Mouse (Mus musculus): ENCODE data around the gene Acot5. TPM values are rescaled to one million over a fixed set of nuclear protein-coding genes. Genes with fewer than 3 reads are reported as not detected.

The Acot5 gene
- total and polyA plus RNA-seq, 3 experiments, result not detected

DNA sequence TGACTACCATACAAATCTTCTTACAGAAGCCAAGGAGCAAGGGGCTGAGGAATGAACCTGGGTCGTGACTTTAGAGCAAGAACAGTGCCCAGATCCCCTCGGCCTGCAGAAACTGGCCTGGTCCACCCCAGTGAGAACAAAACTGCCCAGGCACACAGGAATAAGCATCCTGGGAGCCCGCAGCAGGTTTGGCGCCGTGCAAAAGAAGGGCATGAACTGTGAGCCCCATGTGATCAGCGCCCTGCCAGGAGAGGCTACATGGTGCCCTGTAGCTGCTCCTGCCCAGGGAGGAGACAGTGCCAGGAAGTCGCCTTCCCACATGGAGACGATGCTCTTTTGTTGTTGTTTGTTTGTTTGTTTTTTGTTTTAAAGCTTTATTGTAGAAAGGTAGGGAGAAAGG, 4.5 kb upstream of the Acot5 start:
- no peak overlapping the region for H3K4me3 ChIP-seq (ENCODE audit: control insufficient read depth in 1 of 2, insufficient read depth in 1 of 2, low read depth in 2 of 2, low read length in 2 of 2)
- H3K9me3 ChIP-seq (replicated peaks; ENCODE audit: insufficient read depth, low read length), result no peaks in the 10 kb centered on the region
- no peak for DNase-seq (ENCODE audit: low read depth, low spot score)
- H3K79me2 ChIP-seq (ENCODE audit: control insufficient read depth, insufficient read depth, low read length, poor library complexity), result no peaks in the 10 kb centered on the region
- H3K36me3 ChIP-seq (ENCODE audit: control insufficient read depth in 1 of 2, insufficient read depth in 2 of 2, low read length in 2 of 2), result no peaks in the 10 kb centered on the region
- H3K27ac ChIP-seq (ENCODE audit: control insufficient read depth, low read depth, low read length), result no peak overlapping the region
- H3K4me1 ChIP-seq (ENCODE audit: control insufficient read depth in 1 of 2, insufficient read depth in 2 of 2, low read length in 2 of 2), result no peaks in the 10 kb centered on the region
- TF ChIP-seq MYB (IDR thresholded peaks at IDR 0.05; ENCODE audit: low read depth, low read length) (no peak), CHD2 (IDR thresholded peaks at IDR 0.05; ENCODE audit: low read length) (no peak), CTCF (IDR thresholded peaks at IDR 0.05 in 2 of 3, conservative IDR thresholded peaks at IDR 0.05 in 1 of 3; ENCODE audit: control insufficient read depth in 1 of 3, insufficient read depth in 1 of 3, low read depth in 2 of 3, low read length in 3 of 3, poor library complexity in 1 of 3, severe bottlenecking in 1 of 3) (no peak), BHLHE40 (IDR thresholded peaks at IDR 0.05; ENCODE audit: borderline replicate concordance, low read depth, low read length) (no peak), MAX (IDR thresholded peaks at IDR 0.05; ENCODE audit: low read length) (no peak), USF1 (IDR thresholded peaks at IDR 0.05; ENCODE audit: low read depth, low read length) (no peak), GATA1 (IDR thresholded peaks at IDR 0.05; ENCODE audit: low read depth, low read length) (no peak), EP300 (IDR thresholded peaks at IDR 0.05; ENCODE audit: low read depth in 1 of 2, low read length in 2 of 2) (no peak), SMC3 (IDR thresholded peaks at IDR 0.05; ENCODE audit: low read depth, low read length) (no peak), POLR2A (IDR thresholded peaks at IDR 0.05; ENCODE audit: control insufficient read depth in 1 of 2, insufficient read depth in 1 of 2, low read depth in 1 of 2, low read length in 2 of 2, poor library complexity in 1 of 2) (no peak), ELF1 (IDR thresholded peaks at IDR 0.05; ENCODE audit: low read depth, low read length) (no peak), ZMIZ1 (IDR thresholded peaks at IDR 0.05; ENCODE audit: low read depth, low read length) (no peak), TAL1 (IDR thresholded peaks at IDR 0.05; ENCODE audit: low read length) (no peak), HCFC1 (IDR thresholded peaks at IDR 0.05; ENCODE audit: low read depth, low read length) (no peak), NRF1 (IDR thresholded peaks at IDR 0.05; ENCODE audit: insufficient read depth, low read depth, low read length, poor library complexity, severe bottlenecking) (no peak), POLR2AphosphoS5 (IDR thresholded peaks at IDR 0.05; ENCODE audit: borderline replicate concordance, low read depth, low read length) (no peak), MAZ (IDR thresholded peaks at IDR 0.05; ENCODE audit: low read depth, low read length) (no peak), MXI1 (IDR thresholded peaks at IDR 0.05; ENCODE audit: low read depth, low read length) (no peak), JUND (IDR thresholded peaks at IDR 0.05; ENCODE audit: low read depth, low read length) (no peak)
- no peak overlapping the region for H3K9ac ChIP-seq (ENCODE audit: control insufficient read depth, low read depth, low read length, poor library complexity, severe bottlenecking)
- H3K27me3 ChIP-seq (ENCODE audit: control insufficient read depth in 1 of 2, insufficient read depth in 2 of 2, low read length in 2 of 2), result no peaks in the 10 kb centered on the region

DNA sequence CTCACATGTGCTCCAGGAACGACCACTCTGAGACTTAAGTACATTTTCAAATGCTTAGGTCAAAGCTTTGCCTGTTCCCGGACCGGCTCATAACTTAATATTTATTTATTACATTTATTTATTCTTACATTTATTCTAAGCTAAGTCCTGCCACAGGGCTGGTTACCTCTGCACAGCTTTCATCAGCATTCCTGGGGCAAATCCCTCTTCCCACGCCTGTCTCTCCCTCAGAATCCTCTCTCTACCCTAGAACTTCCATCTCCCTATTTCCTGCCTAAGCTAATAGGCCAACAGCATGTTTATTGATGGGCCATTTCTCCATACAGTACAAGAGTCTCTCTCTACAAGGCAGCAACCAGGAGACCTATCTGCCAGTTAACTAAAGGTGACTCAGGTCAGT, 1.4 kb upstream of the Acot5 start:
- Histone ChIP-seq H3K27me3 (ENCODE audit: control insufficient read depth in 1 of 2, insufficient read depth in 2 of 2, low read length in 2 of 2) (peaks cover 0 to 1% of the 10 kb centered on the region in 2 experiments; a peak in 2 of 4 replicates), H3K27ac (ENCODE audit: control insufficient read depth, low read depth, low read length) (no peak overlapping the region), H3K79me2 (ENCODE audit: control insufficient read depth, insufficient read depth, low read length, poor library complexity) (no peaks in the 10 kb centered on the region), H3K4me1 (ENCODE audit: control insufficient read depth in 1 of 2, insufficient read depth in 2 of 2, low read length in 2 of 2) (no peaks in the 10 kb centered on the region), H3K4me3 (ENCODE audit: control insufficient read depth in 1 of 2, insufficient read depth in 1 of 2, low read depth in 2 of 2, low read length in 2 of 2) (no peak overlapping the region), H3K36me3 (ENCODE audit: control insufficient read depth in 1 of 2, insufficient read depth in 2 of 2, low read length in 2 of 2) (no peaks in the 10 kb centered on the region), H3K9me3 (replicated peaks; ENCODE audit: insufficient read depth, low read length) (no peaks in the 10 kb centered on the region), H3K9ac (ENCODE audit: control insufficient read depth, low read depth, low read length, poor library complexity, severe bottlenecking) (no peak overlapping the region)
- TF ChIP-seq SMC3 (IDR thresholded peaks at IDR 0.05; ENCODE audit: low read depth, low read length) (no peak), ETS1 (IDR thresholded peaks at IDR 0.05; ENCODE audit: low read depth, low read length) (no peak), JUND (IDR thresholded peaks at IDR 0.05; ENCODE audit: low read depth, low read length) (no peak), USF1 (IDR thresholded peaks at IDR 0.05; ENCODE audit: low read depth, low read length) (no peak), ZMIZ1 (IDR thresholded peaks at IDR 0.05; ENCODE audit: low read depth, low read length) (no peak), ELF1 (IDR thresholded peaks at IDR 0.05; ENCODE audit: low read depth, low read length) (no peak), BHLHE40 (IDR thresholded peaks at IDR 0.05; ENCODE audit: borderline replicate concordance, low read depth, low read length) (no peak), CHD2 (IDR thresholded peaks at IDR 0.05; ENCODE audit: low read length) (no peak), NELFE (IDR thresholded peaks at IDR 0.05; ENCODE audit: low read depth, low read length) (no peak)
- DNase-seq (ENCODE audit: low read depth, low spot score), result no peak
